Mouse (Mus musculus): ENCODE data around the gene Poln. TPM values are rescaled to one million over a fixed set of nuclear protein-coding genes. Genes with fewer than 3 reads are reported as not detected.
A peak's percentile ranks its signal among the peaks of the same experiment; 100 is the strongest.

Gene Poln
- polyA plus RNA-seq, 1 experiment, result 0.75 TPM

DNA sequence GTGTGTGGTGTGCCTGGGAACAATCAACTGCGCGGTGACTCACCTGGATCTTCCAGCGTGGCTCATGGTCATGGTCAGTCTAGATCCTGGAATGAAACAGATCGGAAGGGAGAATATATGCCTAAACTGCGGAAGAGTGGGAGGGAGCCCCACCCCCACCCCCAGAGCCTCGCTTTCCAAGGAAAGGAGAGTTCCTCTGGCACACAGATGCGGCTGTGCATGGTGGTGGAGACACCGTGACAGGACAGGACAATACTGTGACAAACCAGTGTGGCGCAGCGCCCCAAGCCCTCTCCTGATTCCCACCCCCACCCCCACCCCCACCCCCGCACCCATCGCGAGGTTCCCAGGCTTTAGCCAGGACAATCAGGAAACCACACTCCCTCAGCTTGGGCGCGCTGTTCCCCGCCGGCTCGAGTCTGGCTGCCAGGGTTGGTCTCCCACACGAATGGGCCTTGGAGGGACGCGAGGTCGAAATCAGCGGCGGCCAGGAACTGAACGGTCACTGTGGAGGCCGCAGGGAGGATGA is 186.5 kb downstream of the Poln start:
- DNase-seq (ENCODE audit: low read depth), result peak; percentile 37
- TF ChIP-seq CTCF (IDR thresholded peaks at IDR 0.05; ENCODE audit: borderline replicate concordance, extremely low read depth, insufficient read depth, insufficient read length) (no peak), POLR2A (IDR thresholded peaks at IDR 0.05; ENCODE audit: borderline replicate concordance, extremely low read depth, insufficient read depth, insufficient read length, poor library complexity, severe bottlenecking) (no peak)

DNA sequence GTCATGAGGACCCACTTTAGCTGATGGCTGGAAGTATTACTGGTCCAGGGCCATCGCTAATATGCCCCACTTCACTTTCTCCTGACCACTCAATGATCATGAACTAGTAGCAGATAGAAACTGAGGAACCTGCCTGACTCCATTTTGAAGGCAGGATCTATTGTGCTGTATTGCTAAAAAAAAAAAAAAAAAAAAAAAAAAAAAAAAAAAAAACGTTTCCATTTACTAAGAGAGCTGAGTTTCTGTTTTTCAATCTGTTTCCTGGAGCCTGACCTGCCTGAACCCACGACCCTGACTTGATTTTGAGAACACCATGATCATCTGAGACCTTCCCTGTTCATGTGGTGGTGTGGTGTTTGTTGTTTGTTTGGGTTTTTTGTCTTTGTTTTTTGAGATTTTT is 193.0 kb downstream of the Poln start:
- no peak for TF ChIP-seq POLR2A (IDR thresholded peaks at IDR 0.05; ENCODE audit: borderline replicate concordance, extremely low read depth, insufficient read depth, insufficient read length, poor library complexity, severe bottlenecking)
- TF ChIP-seq CTCF (IDR thresholded peaks at IDR 0.05; ENCODE audit: borderline replicate concordance, extremely low read depth, insufficient read depth, insufficient read length), result no peak
- DNase-seq (ENCODE audit: low read depth), result no peak

DNA sequence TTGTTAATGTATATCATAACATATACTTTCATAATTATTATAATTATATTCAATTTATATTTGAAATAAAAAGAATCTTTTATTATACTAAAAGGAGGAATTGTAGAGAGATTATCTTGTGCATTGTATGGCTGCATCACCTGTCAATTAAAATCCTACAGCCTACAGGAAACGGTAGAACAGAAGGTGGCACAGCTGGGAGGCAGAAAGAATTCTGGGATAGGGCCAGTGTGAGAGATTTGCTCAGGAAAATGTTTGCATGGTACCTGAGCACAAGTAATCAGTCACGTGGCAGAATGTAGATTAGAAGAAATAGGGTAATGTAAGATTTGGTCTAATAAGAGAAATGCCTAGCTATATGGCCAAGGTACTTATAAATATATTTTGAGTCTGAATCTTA is 194.5 kb downstream of the Poln start:
- no peak for TF ChIP-seq POLR2A (IDR thresholded peaks at IDR 0.05; ENCODE audit: borderline replicate concordance, extremely low read depth, insufficient read depth, insufficient read length, poor library complexity, severe bottlenecking)
- TF ChIP-seq CTCF (IDR thresholded peaks at IDR 0.05; ENCODE audit: borderline replicate concordance, extremely low read depth, insufficient read depth, insufficient read length), result no peak
- DNase-seq (ENCODE audit: low read depth), result no peak

DNA sequence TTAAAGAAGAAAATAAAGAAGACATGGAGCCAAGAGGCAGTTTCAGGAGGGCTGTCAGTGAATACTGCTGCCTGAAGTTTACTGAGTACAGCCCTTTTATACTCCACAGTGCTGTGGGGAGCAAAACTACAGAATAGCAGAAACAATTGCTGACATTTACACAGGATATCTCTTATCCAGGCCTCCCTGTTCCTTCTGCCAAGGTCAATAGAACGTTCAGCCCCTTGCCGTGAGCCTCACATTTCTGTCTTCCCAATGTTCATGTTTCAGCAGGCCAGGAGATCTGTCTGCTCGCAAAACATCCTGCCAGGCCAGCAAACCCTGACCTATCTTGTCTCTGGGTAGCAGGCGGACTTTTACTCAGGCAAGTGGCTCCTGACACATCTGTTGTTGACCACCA is 209.9 kb downstream of the Poln start:
- TF ChIP-seq CTCF (IDR thresholded peaks at IDR 0.05; ENCODE audit: borderline replicate concordance, extremely low read depth, insufficient read depth, insufficient read length) (no peak), POLR2A (IDR thresholded peaks at IDR 0.05; ENCODE audit: borderline replicate concordance, extremely low read depth, insufficient read depth, insufficient read length, poor library complexity, severe bottlenecking) (no peak)

More for the DNA sequence above, 209.9 kb downstream of the Poln start:
- no peak for DNase-seq (ENCODE audit: low read depth)

Other genes starting within 250 kb of the Poln start
- gene Nelfa, start 233.0 kb downstream of the Poln start, polyA plus RNA-seq (2012; rRNA removed), result 54.8 and 65.5 TPM in 2 replicates
- gene Gm1673, start 186.0 kb downstream of the Poln start, polyA plus RNA-seq (2012; rRNA removed), result 493 and 866 TPM in 2 replicates
- 16.1 and 24.2 TPM in 2 replicates for gene Nat8l, start 173.5 kb downstream of the Poln start, polyA plus RNA-seq (2012; rRNA removed)
- 6.8 and 7.5 TPM in 2 replicates for gene Haus3, start 79 bp upstream of the Poln start, polyA plus RNA-seq (2012; rRNA removed)
- 89.3 and 99.7 TPM in 2 replicates for gene Mxd4, start 18.3 kb upstream of the Poln start, polyA plus RNA-seq (2012; rRNA removed)
- 5.7 and 7.6 TPM in 2 replicates for gene Zfyve28, start 119.0 kb upstream of the Poln start, polyA plus RNA-seq (2012; rRNA removed)
- 0.09 and 0.19 TPM in 2 replicates for gene Cfap99, start 119.2 kb upstream of the Poln start, polyA plus RNA-seq (2012; rRNA removed)
- gene Rnf4, start 166.8 kb upstream of the Poln start, polyA plus RNA-seq (2012; rRNA removed), result 118 and 126 TPM in 2 replicates
- 76.5 and 94.6 TPM in 2 replicates for gene Fam193a, start 200.5 kb upstream of the Poln start, polyA plus RNA-seq (2012; rRNA removed)